Mouse (Mus musculus) heart, adult 18-20 months (tissue): ENCODE data around the gene Ramp2. TPM values are rescaled to one million over a fixed set of nuclear protein-coding genes. Genes with fewer than 3 reads are reported as not detected.

Experiments
- total RNA-seq, 2 experiments: library from RNA; stranded (reverse); gene quantifications; 2 replicates each; pipeline ENCODE4 v1.2.3; 2021

The Ramp2 gene
- total RNA-seq, 2 experiments from 2014 or later = 74.7 to 100 TPM

Other genes starting within 250 kb of the Ramp2 start
- gene Atp6v0a1, start 236.6 kb upstream of the Ramp2 start, total RNA-seq = 10 to 100 TPM; 87.1 to 92.2 TPM
- gene Naglu, start 176.0 kb upstream of the Ramp2 start, total RNA-seq = 1 to 10 TPM; 7.2 to 8.4 TPM
- under 1 TPM; 0.41 to 0.77 TPM for gene Hsd17b1, start 167.6 kb upstream of the Ramp2 start, total RNA-seq
- 10 to 100 TPM; 17.4 to 18.8 TPM for gene Coasy, start 163.5 kb upstream of the Ramp2 start, total RNA-seq
- gene Mlx, start 158.8 kb upstream of the Ramp2 start, total RNA-seq = 10 to 100 TPM; 17.2 to 17.9 TPM
- 1 to 10 TPM; 2.4 to 2.6 TPM for gene Psmc3ip, start 150.6 kb upstream of the Ramp2 start, total RNA-seq
- 10 to 100 TPM; 29.7 to 31.6 TPM for gene Retreg3, start 126.1 kb upstream of the Ramp2 start, total RNA-seq
- 10 to 100 TPM; 23.9 to 25.6 TPM for gene Tubg1, start 126.1 kb upstream of the Ramp2 start, total RNA-seq
- 1 to 10 TPM; 2.3 to 3.7 TPM for gene Tubg2, start 90.1 kb upstream of the Ramp2 start, total RNA-seq
- gene Cntnap1, start 75.5 kb upstream of the Ramp2 start, total RNA-seq = 1 to 10 TPM; 1.1 to 1.9 TPM
- 10 to 100 TPM; 12.6 to 12.8 TPM for gene Plekhh3, start 74.7 kb upstream of the Ramp2 start, total RNA-seq
- gene Ccr10, start 70.6 kb upstream of the Ramp2 start, total RNA-seq = not detected
- 10 to 100 TPM; 29.8 to 36.4 TPM for gene Ezh1, start 19.6 kb upstream of the Ramp2 start, total RNA-seq
- gene Vps25, start 7.7 kb downstream of the Ramp2 start, total RNA-seq = 100 to 1,000 TPM in 1 of 2 experiments, 10 to 100 TPM in 1; 87.3 to 107 TPM
- gene Wnk4, start 14.5 kb downstream of the Ramp2 start, total RNA-seq = 10 to 100 TPM in 1 of 2 experiments, 1 to 10 TPM in 1; 9.4 to 12.9 TPM
- under 1 TPM; 0.15 to 0.23 TPM for gene Cntd1, start 33.0 kb downstream of the Ramp2 start, total RNA-seq
- 100 to 1,000 TPM in 1 of 2 experiments, 10 to 100 TPM in 1; 98.3 to 108 TPM for gene Coa3, start 33.1 kb downstream of the Ramp2 start, total RNA-seq
- gene Becn1, start 56.3 kb downstream of the Ramp2 start, total RNA-seq = 10 to 100 TPM; 85.4 to 96.5 TPM
- gene Psme3, start 70.2 kb downstream of the Ramp2 start, total RNA-seq = 10 to 100 TPM; 65.0 to 86.3 TPM
- 1 to 10 TPM; 1.2 to 2.2 TPM for gene Aoc2, start 79.0 kb downstream of the Ramp2 start, total RNA-seq
- 10 to 100 TPM; 10.5 to 16.6 TPM for gene Aoc3, start 84.6 kb downstream of the Ramp2 start, total RNA-seq
- gene G6pc, start 121.5 kb downstream of the Ramp2 start, total RNA-seq = not detected
- gene Aarsd1, start 171.6 kb downstream of the Ramp2 start, total RNA-seq = 10 to 100 TPM; 18.5 to 22.9 TPM
- 10 to 100 TPM in 1 of 2 experiments, 1 to 10 TPM in 1; 6.0 to 10.3 TPM for gene Gm27029, start 178.8 kb downstream of the Ramp2 start, total RNA-seq
- gene Rundc1, start 179.1 kb downstream of the Ramp2 start, total RNA-seq = 10 to 100 TPM; 11.0 to 11.2 TPM
- 10 to 100 TPM; 52.7 to 61.5 TPM for gene Ptges3l, start 179.3 kb downstream of the Ramp2 start, total RNA-seq
- 10 to 100 TPM; 45.0 to 48.0 TPM for gene Rpl27, start 196.3 kb downstream of the Ramp2 start, total RNA-seq
- gene Ifi35, start 202.4 kb downstream of the Ramp2 start, total RNA-seq = 10 to 100 TPM; 14.0 to 16.2 TPM
- 1 to 10 TPM; 5.1 to 6.2 TPM for gene Rnd2, start 219.0 kb downstream of the Ramp2 start, total RNA-seq
- gene Vat1, start 220.2 kb downstream of the Ramp2 start, total RNA-seq = 10 to 100 TPM; 23.7 to 24.6 TPM